Mouse (Mus musculus): Measurements from ENCODE around the gene Srd5a1. TPM values are rescaled to one million over a fixed set of nuclear protein-coding genes. Genes with fewer than 3 reads are reported as not detected.

Srd5a1 gene
- polyA plus RNA-seq (2015; fragmentation: Nextera tagmentation; extraction: Ambion mirVana) = 49.9 and 52.8 TPM in 2 replicates

DNA sequence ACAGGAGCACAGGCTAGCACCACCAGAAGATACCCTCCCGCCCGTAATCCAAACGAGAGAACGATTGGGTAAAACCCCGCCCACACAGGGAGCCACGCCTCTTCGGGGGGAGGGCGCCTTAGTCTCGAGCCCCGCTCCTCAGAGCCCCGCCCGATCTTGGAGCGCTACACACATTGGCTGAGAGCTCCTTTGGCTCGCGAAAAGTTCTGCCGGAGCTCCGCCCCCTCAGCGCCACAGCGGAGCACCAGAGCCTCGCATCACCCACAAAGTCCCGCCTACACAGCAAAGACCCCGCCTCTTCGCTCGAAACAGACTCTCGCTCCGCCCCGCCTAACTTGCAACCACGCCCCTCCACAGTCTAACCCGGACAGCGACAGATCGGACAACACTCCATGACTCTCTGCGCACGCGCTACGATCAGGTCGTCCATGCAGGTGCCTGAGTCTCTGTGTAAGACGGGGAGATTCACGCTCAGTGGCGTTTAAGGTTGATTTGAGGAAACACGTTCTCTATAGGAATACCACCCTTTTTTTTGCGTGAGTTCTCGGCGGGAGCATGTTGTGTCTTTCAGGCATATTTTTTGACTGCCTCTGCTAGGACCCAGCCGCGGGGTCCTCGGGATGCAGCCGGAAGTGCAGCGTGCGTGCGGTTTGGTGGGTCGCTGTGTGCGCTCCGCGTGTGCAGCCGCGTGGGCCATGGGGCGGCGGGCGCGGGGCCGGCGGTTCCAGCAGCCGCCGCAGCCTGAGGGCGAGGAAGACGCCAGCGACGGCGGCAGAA lies at the start of gene Srd5a1:
Gene Srd5a1 (minus strand): TSS at position 45 of the 777 bp plus-strand sequence.
- Histone ChIP-seq H3K4me3 (peak within 1 kb of the TSS; percentile 99), H3K9me3 (no peaks in the 10 kb centered on the region), H3K27me3 (no peaks in the 10 kb centered on the region), H3K4me1 (peaks cover 17% of the 10 kb centered on the region), H3K27ac (peak within 1 kb of the TSS; percentile 73), H3K4me2 (peak within 1 kb of the TSS; percentile 94), H3K9ac (peak within 1 kb of the TSS; percentile 83), H3K36me3 (peaks cover 29% of the 10 kb centered on the region)
- peak; percentile 99 for ATAC-seq (ENCODE audit: insufficient number of reproducible peaks, low FRiP score, low TSS enrichment, low read depth)
- WGBS = under 1% methylated on average over 69 of the region's 69 CpGs

DNA sequence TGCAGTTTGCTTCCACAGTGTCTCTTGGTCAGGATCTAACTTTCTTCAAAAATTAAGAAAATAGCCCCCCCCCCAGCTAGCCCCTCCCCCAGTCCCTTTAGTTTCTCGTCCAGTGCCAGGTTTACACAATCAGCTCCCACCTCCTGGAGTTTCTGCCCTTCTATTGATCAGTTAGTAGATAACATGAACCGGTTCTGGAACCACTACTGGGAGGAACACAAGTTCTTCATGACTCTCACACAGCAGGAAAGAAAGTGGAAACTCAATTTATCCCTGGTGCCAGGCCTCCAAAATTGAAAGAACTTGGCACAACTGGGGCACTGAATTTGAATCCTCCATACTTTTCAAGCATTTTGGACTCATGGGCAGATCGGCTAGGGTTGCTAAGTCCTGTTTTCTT lies 43.3 kb upstream of the Srd5a1 start:
- Histone ChIP-seq H3K27ac (no peak overlapping the region), H3K36me3 (no peaks in the 10 kb centered on the region), H3K9ac (no peak overlapping the region), H3K9me3 (no peaks in the 10 kb centered on the region), H3K4me1 (no peaks in the 10 kb centered on the region), H3K27me3 (no peaks in the 10 kb centered on the region), H3K4me2 (no peak overlapping the region), H3K4me3 (no peak overlapping the region)
- 74% methylated on average over 3 of the region's 3 CpGs for WGBS
- ATAC-seq (ENCODE audit: insufficient number of reproducible peaks, low FRiP score, low TSS enrichment, low read depth) = no peak

DNA sequence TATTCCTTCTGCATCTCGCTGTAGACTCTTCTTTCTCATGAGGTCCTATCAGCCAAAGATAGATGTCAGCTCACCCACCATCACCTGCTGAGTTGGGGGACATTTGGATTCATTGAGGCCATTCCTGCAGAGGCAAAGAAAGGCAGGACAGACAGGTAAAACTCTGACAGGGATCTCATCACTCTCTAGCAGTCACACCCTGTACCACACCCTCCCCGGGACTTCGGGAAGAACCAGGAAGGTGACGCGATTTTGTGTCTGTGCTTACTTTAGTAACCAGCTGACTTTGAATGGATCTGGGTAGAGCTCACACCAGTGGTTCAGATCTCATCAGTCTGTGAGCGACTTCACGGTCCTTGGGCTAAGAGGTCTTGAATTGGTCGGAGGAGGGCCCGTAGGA lies 35.2 kb upstream of the Srd5a1 start:
- Histone ChIP-seq H3K27me3 (no peaks in the 10 kb centered on the region), H3K9ac (no peak overlapping the region), H3K27ac (0 out of 2 replicates have a peak overlapping the region, but pooled peaks have one; percentile 3), H3K4me1 (0 out of 2 replicates have a peak, but pooled peaks cover 3% of the 10 kb centered on the region), H3K4me3 (no peak overlapping the region), H3K9me3 (no peaks in the 10 kb centered on the region), H3K4me2 (no peak overlapping the region), H3K36me3 (no peaks in the 10 kb centered on the region)
- 80% methylated on average over 9 of the region's 9 CpGs for WGBS
- no peak for ATAC-seq (ENCODE audit: insufficient number of reproducible peaks, low FRiP score, low TSS enrichment, low read depth)

DNA sequence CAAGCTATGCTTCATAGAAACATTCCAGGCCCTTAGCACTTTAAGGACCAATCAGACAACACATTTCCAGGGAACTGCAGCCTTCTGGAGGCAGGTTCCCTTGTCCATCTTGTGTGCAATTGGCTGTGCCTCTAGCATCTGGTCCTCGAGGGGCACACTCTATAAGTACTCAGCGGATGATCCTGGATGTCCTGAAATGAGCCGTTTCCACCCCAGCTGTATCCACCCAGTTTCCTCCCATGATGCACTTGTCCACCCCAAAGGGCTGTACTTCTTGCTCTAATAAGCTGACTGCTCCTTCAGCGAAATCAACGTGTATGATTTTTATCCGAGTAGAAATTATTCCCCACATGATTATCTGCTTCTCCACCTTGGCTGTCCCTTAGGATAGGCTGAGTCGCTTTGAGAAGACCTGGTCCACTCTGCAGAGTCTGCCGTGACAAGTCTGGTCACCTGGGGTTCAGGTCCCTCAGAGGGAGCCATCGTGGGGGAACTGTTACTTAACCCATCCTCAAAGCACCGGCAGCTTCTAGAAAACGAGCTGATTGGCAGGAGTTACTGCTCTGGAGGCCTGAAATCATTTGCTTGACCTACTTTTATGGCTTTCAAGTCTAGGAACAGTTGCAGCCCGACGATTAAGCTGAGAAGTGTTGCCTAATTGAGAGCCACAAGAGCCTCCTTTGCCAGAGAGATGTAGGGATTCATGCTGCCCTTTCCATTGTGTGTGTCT lies 34.6 kb upstream of the Srd5a1 start:
- no peak overlapping the region for H3K4me2 ChIP-seq
- 0 out of 2 replicates have a peak, but pooled peaks cover 3% of the 10 kb centered on the region for H3K4me1 ChIP-seq
- 61% methylated on average over 13 of the region's 13 CpGs for WGBS
- 0 out of 2 replicates have a peak, but pooled peaks cover under 1% of the 10 kb centered on the region for H3K36me3 ChIP-seq
- no peak overlapping the region for H3K4me3 ChIP-seq
- ATAC-seq (ENCODE audit: insufficient number of reproducible peaks, low FRiP score, low TSS enrichment, low read depth) = no peak
- 0 out of 2 replicates have a peak overlapping the region, but pooled peaks have one; percentile 3 for H3K27ac ChIP-seq
- H3K9me3 ChIP-seq = no peaks in the 10 kb centered on the region
- H3K27me3 ChIP-seq = no peaks in the 10 kb centered on the region
- no peak overlapping the region for H3K9ac ChIP-seq

DNA sequence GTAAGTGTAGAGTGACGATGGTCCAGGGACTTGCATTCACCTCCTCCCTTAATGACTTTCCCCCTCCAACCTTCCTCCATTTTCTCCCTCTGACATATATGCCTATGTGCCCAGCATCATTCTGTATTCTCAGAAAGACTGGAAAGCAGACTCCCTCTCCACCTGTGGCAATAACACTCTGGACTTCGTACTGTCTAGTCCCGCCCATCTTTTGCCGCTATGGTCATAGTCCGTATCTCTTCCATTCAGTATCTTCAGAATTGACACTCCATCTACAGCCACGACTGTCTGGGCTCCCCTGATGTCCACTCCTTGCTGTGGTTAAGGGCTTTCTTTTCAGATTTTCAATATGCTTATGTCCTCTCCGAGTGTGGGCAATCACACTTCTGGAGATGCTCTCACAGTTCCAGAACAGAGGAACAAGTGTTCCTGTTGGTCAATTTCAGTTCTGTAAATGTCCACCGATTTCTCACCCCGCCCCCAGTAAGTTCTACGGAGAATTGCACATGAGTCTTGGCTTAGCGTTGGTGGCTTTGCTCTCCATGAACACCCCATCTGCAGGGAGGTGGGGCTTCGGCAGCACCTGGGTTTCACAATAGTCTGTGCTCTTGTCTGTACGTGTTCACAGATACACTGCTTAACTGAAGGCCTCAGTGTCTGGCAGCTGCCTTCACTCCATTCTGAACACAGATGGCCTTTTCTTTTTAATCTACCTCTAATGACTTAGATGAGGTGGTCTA lies 33.4 kb upstream of the Srd5a1 start:
- no peak overlapping the region for H3K9ac ChIP-seq
- H3K4me2 ChIP-seq = no peak overlapping the region
- no peak overlapping the region for H3K27ac ChIP-seq
- ATAC-seq (ENCODE audit: insufficient number of reproducible peaks, low FRiP score, low TSS enrichment, low read depth) = no peak
- no peaks in the 10 kb centered on the region for H3K9me3 ChIP-seq
- H3K36me3 ChIP-seq = peaks cover 12% of the 10 kb centered on the region; the same call in 1 of the 2 replicates
- 78% methylated on average over 13 of the region's 13 CpGs for WGBS
- no peaks in the 10 kb centered on the region for H3K27me3 ChIP-seq
- H3K4me1 ChIP-seq = 0 out of 2 replicates have a peak, but pooled peaks cover 3% of the 10 kb centered on the region
- H3K4me3 ChIP-seq = no peak overlapping the region

DNA sequence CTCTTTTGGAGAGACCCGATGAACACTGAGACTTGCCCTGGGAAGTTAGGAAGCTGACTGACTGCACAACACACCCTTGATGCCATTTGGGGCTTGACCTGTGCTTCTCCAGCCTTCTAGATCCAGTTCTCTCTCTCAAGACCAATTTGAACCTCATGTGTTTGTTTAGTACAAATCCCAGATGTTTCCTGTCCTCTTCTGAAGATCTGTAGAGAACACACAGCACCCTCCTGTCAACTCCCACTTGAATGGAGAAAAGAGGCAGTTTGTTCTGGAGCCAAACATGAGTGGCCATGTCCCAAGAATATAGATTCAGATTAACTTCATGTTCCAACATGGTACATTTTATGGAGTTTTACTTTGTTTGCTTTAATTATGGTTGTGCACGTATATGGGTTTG lies 32.7 kb upstream of the Srd5a1 start:
- H3K27me3 ChIP-seq = no peaks in the 10 kb centered on the region
- H3K9me3 ChIP-seq = no peaks in the 10 kb centered on the region
- H3K9ac ChIP-seq = no peak overlapping the region
- H3K4me3 ChIP-seq = no peak overlapping the region
- H3K27ac ChIP-seq = no peak overlapping the region
- peaks cover 17% of the 10 kb centered on the region for H3K36me3 ChIP-seq
- ATAC-seq (ENCODE audit: insufficient number of reproducible peaks, low FRiP score, low TSS enrichment, low read depth) = no peak
- H3K4me2 ChIP-seq = no peak overlapping the region
- 0 out of 2 replicates have a peak, but pooled peaks cover 3% of the 10 kb centered on the region for H3K4me1 ChIP-seq
- 76% methylated on average over 2 of the region's 2 CpGs for WGBS

DNA sequence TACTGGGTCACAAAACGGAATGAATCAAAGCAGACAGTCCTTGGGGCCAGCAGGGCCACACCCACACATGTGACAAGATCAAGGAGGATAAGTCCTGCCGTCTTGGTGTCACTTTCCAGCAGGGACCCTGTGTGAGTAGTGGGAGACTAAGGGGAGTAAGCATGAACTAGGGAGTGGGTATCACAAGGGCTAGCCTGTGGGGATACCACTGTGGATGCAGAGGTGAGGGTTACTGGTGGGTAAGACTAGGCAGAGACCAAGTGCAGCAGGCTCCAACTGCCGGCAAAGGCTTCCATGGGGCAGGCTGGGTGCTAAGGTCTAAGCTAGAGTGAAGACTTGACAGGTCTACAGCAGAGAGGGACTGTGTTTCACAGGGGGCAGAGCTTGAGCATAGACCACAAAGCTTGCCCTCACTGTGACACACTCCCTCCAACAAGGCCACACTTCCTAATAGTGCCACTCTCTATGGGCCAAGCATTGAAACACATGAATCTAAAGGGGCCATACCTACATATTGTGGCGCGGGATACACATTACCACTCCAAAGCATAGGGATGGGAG lies 31.5 kb upstream of the Srd5a1 start:
- Histone ChIP-seq H3K36me3 (peaks cover 29% of the 10 kb centered on the region), H3K4me3 (no peak overlapping the region), H3K27ac (no peak overlapping the region), H3K9me3 (no peaks in the 10 kb centered on the region), H3K4me2 (no peak overlapping the region), H3K27me3 (no peaks in the 10 kb centered on the region), H3K4me1 (0 out of 2 replicates have a peak, but pooled peaks cover 3% of the 10 kb centered on the region), H3K9ac (no peak overlapping the region)
- 77% methylated on average over 5 of the region's 5 CpGs for WGBS
- ATAC-seq (ENCODE audit: insufficient number of reproducible peaks, low FRiP score, low TSS enrichment, low read depth) = 0 out of 2 replicates have a peak, but pooled peaks have one; percentile 14

DNA sequence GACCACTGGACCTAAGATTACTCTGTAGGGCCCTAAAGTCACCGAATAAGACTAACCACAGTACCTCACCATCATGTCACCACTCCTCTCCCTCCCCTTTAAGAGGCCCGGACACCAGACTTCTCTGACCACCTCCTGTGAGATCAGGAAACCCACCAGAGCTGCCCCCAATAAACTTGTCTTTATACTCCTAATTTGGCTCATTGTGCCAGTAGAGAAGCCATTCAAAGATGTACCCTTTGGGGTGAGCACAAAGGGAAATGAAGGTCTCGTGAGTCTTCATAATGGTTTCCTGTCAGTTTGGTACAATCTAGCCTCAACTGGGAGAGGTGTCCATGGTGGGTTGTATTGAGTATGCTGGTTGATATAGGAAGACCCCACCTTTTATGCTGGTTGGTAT lies 29.8 kb upstream of the Srd5a1 start:
- 78% methylated on average over 3 of the region's 3 CpGs for WGBS
- peaks cover 44% of the 10 kb centered on the region for H3K36me3 ChIP-seq
- no peak overlapping the region for H3K4me2 ChIP-seq
- H3K4me1 ChIP-seq = no peaks in the 10 kb centered on the region
- no peak overlapping the region for H3K4me3 ChIP-seq
- ATAC-seq (ENCODE audit: insufficient number of reproducible peaks, low FRiP score, low TSS enrichment, low read depth) = no peak
- no peak overlapping the region for H3K27ac ChIP-seq
- no peaks in the 10 kb centered on the region for H3K27me3 ChIP-seq
- H3K9me3 ChIP-seq = no peaks in the 10 kb centered on the region
- H3K9ac ChIP-seq = no peak overlapping the region

DNA sequence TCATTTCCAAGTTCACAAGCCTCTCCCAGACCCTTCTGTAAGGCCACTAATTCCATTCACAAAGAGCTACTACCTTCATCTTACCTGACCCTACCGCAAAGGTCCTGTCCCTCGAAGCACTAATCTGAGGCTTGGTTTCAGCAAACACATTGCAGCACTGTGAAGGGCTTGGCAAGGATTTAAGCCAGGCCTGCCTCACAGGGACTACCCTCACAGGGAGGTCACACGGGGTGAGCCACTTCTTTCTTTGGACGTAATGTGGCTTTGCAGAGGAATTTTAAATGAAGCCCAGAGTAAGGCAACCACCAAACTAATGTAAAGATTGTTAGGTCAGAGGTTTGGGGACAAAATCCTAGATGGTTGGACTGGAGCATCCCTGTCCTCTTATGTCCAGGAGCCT lies 29.3 kb upstream of the Srd5a1 start:
- Histone ChIP-seq H3K27me3 (no peaks in the 10 kb centered on the region), H3K36me3 (peaks cover 49% of the 10 kb centered on the region)
- 86% methylated on average over 4 of the region's 4 CpGs for WGBS

DNA sequence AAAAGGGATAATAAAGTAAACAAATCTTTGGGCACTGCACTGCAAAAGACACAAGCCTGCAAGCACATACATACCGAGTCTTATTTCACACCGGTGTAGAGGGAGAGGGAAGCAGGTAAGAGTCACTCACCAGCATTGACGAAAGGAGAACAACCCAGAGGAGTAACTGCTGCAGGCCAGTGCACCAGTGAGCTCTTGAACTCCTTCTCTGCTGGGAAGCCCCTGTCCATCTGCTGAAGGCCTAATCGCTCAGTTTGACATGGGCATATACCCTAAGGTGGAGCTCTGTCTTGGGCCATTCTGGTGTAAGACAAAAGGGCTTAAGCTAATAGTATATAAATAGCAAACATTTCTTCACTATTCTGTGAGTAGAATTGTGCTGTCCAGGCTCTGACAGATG lies 28.9 kb upstream of the Srd5a1 start:
- WGBS = 94% methylated on average over 4 of the region's 4 CpGs
- H3K27ac ChIP-seq = no peak overlapping the region
- H3K36me3 ChIP-seq = peaks cover 53% of the 10 kb centered on the region
- H3K4me2 ChIP-seq = no peak overlapping the region
- no peak overlapping the region for H3K9ac ChIP-seq
- H3K9me3 ChIP-seq = no peaks in the 10 kb centered on the region
- H3K4me3 ChIP-seq = no peak overlapping the region
- no peak for ATAC-seq (ENCODE audit: insufficient number of reproducible peaks, low FRiP score, low TSS enrichment, low read depth)
- no peaks in the 10 kb centered on the region for H3K27me3 ChIP-seq
- H3K4me1 ChIP-seq = no peaks in the 10 kb centered on the region

More for the DNA sequence above, 29.3 kb upstream of the Srd5a1 start:
- H3K9me3 ChIP-seq = no peaks in the 10 kb centered on the region
- H3K27ac ChIP-seq = no peak overlapping the region
- no peak overlapping the region for H3K4me3 ChIP-seq
- H3K9ac ChIP-seq = no peak overlapping the region
- H3K4me1 ChIP-seq = no peaks in the 10 kb centered on the region
- no peak overlapping the region for H3K4me2 ChIP-seq
- no peak for ATAC-seq (ENCODE audit: insufficient number of reproducible peaks, low FRiP score, low TSS enrichment, low read depth)

DNA sequence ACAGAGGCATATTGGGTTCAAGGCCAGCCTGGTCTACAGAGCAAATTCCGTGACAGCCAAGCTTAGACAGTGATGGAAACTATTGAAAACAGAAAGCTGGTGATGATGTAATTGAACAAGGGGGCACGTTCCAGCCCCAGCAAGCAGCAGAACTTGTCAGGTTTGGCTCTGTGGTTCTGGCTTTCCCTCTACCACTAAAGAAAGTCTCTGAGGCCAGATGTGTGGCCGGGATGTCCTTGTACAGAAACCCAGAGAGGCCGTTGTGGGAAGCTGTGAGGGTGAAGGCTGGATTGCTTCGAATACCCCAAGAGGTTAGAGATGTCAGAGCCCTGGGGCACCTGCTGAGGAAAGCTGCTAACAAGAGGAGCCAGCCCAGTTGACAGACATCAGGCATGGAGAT lies 28.0 kb upstream of the Srd5a1 start:
- Histone ChIP-seq H3K4me2 (no peak overlapping the region), H3K9ac (no peak overlapping the region), H3K27ac (no peak overlapping the region), H3K4me1 (no peaks in the 10 kb centered on the region), H3K9me3 (no peaks in the 10 kb centered on the region), H3K27me3 (no peaks in the 10 kb centered on the region), H3K36me3 (peaks cover 62% of the 10 kb centered on the region), H3K4me3 (no peak overlapping the region)
- 84% methylated on average over 5 of the region's 5 CpGs for WGBS
- no peak for ATAC-seq (ENCODE audit: insufficient number of reproducible peaks, low FRiP score, low TSS enrichment, low read depth)

All from limb, embryonic 15.5 days (tissue).